Mouse (Mus musculus) thymus, adult 2 months (tissue): ENCODE measurements around the gene Dock8. TPM values are rescaled to one million over a fixed set of nuclear protein-coding genes. Genes with fewer than 3 reads are reported as not detected.

ENCODE experiments used
- DNase-seq: peaks from one replicate; pipeline ENCODE4 v3.0.0; 2021
- H3K27ac ChIP-seq: fragments of 200-500 bp; 2 replicates; pipeline ENCODE4 v1.5.1; 2012; ENCODE audit warnings: low read length, control low read depth; ENCODE audit not compliant: control insufficient read depth, insufficient read depth
- H3K27me3 ChIP-seq: fragments of 200-500 bp; 2 replicates; pipeline ENCODE4 v1.6.1; 2012; ENCODE audit warnings: mild to moderate bottlenecking, low read length, moderate library complexity, mixed read lengths; ENCODE audit not compliant: control insufficient read depth, insufficient read depth
- H3K36me3 ChIP-seq: fragments of 200-500 bp; 2 replicates; pipeline ENCODE4 v1.6.1; 2012; ENCODE audit warnings: mild to moderate bottlenecking, low read length, moderate library complexity; ENCODE audit not compliant: control insufficient read depth, insufficient read depth
- H3K4me1 ChIP-seq: fragments of 200-500 bp; replicated peaks from 2 replicates; pipeline ENCODE4 v1.6.1; 2012; ENCODE audit warnings: low read length; ENCODE audit not compliant: control insufficient read depth, insufficient read depth
- H3K4me3 ChIP-seq: fragments of 200-500 bp; 2 replicates; pipeline ENCODE4 v1.5.1; 2012; ENCODE audit warnings: mild to moderate bottlenecking, low read length, control low read depth, moderate library complexity; ENCODE audit not compliant: control insufficient read depth, insufficient read depth
- CTCF ChIP-seq: fragments of 200-500 bp; IDR thresholded peaks from 2 replicates; pipeline ENCODE4 v1.5.1; 2012; ENCODE audit warnings: mild to moderate bottlenecking, control low read depth, low read length, moderate library complexity, borderline replicate concordance; ENCODE audit not compliant: control insufficient read depth, poor library complexity, insufficient read depth; ENCODE audit errors: extremely low read depth
- POLR2A ChIP-seq: fragments of 200-500 bp; IDR thresholded peaks from 2 replicates; pipeline ENCODE4 v1.6.1; 2012; ENCODE audit warnings: mild to moderate bottlenecking, low read length, control low read depth, moderate library complexity; ENCODE audit not compliant: control insufficient read depth, poor library complexity, insufficient read depth; ENCODE audit errors: extremely low read depth
- WGBS: fragments of 180-500 bp; shearing (Covaris S2); methylation state at CpG from one replicate; pipeline ENCODE4 v1.1.7; 2018; 5-methylcytosine and 5-hydroxymethylcytosine counted together
- polyA plus RNA-seq: library from polyadenylated mRNA; depleted of rRNA; stranded (reverse); fragments of >200 nt; gene quantifications from 2 replicates; pipeline ENCODE4 v1.2.3, GENCODE M21; 2012

Dock8 gene
- polyA plus RNA-seq, 1 experiment = 87.3 TPM

DNA sequence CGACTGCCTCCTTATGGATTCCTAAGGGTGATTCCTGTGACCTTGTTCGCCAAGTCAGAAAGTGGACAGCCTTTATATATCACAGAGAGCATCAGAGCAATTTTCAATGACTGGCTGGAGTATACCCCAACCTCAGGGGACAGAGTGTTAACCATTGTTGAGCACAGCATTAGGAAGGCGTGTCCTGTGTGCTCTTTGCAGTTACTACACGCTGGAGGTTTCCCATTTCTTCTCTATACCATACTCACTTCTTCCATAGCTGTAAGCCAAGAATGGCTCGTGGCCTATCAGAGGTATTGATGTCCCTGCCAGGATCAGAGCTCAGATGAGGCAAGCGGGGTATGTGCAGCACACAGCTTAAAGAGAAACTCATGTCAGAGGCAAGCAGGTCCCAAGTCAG is 181.2 kb downstream of the Dock8 start:
- TF ChIP-seq CTCF (no peak), POLR2A (no peak)
- no peak for DNase-seq
- Histone ChIP-seq H3K27ac (no peak overlapping the region), H3K4me3 (no peak overlapping the region), H3K27me3 (no peaks in the 10 kb centered on the region), H3K36me3 (peaks cover 94% of the 10 kb centered on the region), H3K4me1 (no peaks in the 10 kb centered on the region)
- 94% methylated on average over 6 of the region's 6 CpGs for WGBS

GRCm38 (mm10) chr19:25184076-25184475 is 184.7 kb downstream of the Dock8 start:
- Histone ChIP-seq H3K36me3 (peaks cover 96% of the 10 kb centered on the region), H3K27ac (no peak overlapping the region), H3K4me3 (no peak overlapping the region), H3K27me3 (no peaks in the 10 kb centered on the region), H3K4me1 (no peaks in the 10 kb centered on the region)
- DNase-seq = no peak
- TF ChIP-seq CTCF = no peak
- TF ChIP-seq POLR2A = no peak
- WGBS = 92% methylated on average over 7 of the region's 7 CpGs

- no peak for DNase-seq
- H3K27me3 ChIP-seq = no peaks in the 10 kb centered on the region
- TF ChIP-seq CTCF = no peak
- no peak for TF ChIP-seq POLR2A
- H3K4me1 ChIP-seq = no peaks in the 10 kb centered on the region
- H3K36me3 ChIP-seq = peaks cover 100% of the 10 kb centered on the region
- WGBS = 95% methylated on average over 5 of the region's 5 CpGs
- no peak overlapping the region for H3K27ac ChIP-seq
- H3K4me3 ChIP-seq = no peak overlapping the region
These were observed 187.0 kb downstream of the Dock8 start for GRCm38 (mm10) chr19:25186316-25186715.

DNA sequence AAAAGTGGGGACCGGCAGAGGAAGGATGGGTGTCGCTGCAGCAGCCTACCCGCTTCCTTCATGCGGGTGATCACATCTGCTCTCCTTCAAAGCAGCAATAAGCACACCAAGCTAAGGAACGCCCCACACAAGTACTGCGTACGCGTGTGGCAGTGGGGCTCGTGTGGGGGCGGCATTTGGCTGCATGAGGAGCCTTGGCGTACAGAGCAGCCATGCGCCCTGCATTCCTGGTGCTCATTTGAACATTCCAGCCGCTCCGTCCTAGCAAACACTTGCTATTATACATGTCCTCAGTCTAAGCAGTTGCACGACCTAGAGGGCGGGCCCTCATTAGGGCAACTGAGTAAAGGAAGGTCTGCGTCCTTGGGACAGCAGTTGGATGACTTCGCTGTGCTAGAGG is 188.3 kb downstream of the Dock8 start:
- TF ChIP-seq CTCF (no peak), POLR2A (no peak)
- H3K4me3 ChIP-seq = no peak overlapping the region
- no peak overlapping the region for H3K27ac ChIP-seq
- H3K4me1 ChIP-seq = no peaks in the 10 kb centered on the region
- H3K36me3 ChIP-seq = peaks cover 100% of the 10 kb centered on the region
- WGBS = 93% methylated on average over 18 of the region's 18 CpGs
- H3K27me3 ChIP-seq = no peaks in the 10 kb centered on the region
- no peak for DNase-seq

DNA sequence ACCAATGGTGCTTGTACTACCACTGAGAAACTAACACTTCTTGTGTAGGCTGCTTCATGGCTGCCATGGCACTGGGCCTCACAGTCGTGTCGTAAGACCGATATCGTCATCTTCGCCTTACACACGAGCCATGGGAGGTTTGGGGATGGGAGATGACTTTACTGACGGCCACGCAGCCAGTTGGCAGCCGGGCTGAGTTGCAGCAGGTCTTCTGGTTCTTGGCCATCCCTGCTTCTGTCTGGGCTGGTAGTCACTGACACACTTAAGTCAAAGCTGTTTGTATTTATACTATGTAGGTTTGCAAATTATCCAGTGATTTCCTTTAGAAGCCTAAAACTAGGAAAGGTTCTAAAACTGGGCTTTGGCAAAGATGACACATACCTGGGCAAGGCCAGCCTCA is 194.4 kb downstream of the Dock8 start:
- H3K27me3 ChIP-seq = no peaks in the 10 kb centered on the region
- no peaks in the 10 kb centered on the region for H3K4me1 ChIP-seq
- no peak for DNase-seq
- no peak overlapping the region for H3K27ac ChIP-seq
- TF ChIP-seq POLR2A (no peak), CTCF (no peak)
- 98% methylated on average over 9 of the region's 9 CpGs for WGBS
- peaks cover 93% of the 10 kb centered on the region for H3K36me3 ChIP-seq
- no peak overlapping the region for H3K4me3 ChIP-seq

DNA sequence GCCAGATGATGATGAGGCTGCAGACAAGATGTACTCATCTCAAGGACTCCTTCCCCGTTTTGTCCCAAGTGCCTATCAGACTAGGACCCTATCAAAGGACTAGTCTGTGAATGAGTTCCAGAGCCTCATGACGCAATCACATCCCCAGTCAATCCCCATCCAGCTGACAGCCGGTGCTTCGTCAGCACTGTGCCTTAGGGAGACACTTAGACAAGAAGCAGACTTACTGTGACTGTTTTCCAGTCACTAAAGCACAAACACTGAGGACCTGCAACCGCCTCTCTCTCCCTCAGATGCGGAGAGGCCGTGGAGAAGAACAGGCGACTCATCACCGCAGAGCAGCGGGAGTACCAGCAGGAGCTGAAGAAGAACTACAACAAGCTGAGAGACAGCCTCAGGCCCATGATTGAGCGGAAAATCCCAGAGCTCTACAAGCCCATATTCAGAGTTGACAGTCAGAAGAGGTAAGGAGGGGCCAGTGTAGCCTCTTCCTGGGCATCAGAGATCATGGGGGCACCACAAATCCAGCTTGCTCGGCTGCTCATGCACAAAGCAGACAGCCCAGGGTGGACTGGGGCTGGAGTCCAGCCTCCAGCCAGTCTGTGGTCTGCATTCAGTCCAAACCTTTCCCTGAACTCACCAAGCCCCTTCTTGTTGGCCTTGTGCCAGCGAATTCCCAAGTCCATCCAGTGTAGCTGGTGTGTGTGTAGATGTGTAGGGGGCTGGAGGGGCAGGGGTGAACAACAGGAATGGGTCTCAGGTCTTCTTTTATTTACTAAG is 200.9 kb downstream of the Dock8 start:
- Histone ChIP-seq H3K27ac (no peak overlapping the region), H3K27me3 (no peaks in the 10 kb centered on the region), H3K36me3 (peaks cover 71% of the 10 kb centered on the region), H3K4me3 (no peak overlapping the region), H3K4me1 (no peaks in the 10 kb centered on the region)
- 97% methylated on average over 13 of the region's 13 CpGs for WGBS
- no peak for DNase-seq
- TF ChIP-seq CTCF (no peak), POLR2A (no peak)

DNA sequence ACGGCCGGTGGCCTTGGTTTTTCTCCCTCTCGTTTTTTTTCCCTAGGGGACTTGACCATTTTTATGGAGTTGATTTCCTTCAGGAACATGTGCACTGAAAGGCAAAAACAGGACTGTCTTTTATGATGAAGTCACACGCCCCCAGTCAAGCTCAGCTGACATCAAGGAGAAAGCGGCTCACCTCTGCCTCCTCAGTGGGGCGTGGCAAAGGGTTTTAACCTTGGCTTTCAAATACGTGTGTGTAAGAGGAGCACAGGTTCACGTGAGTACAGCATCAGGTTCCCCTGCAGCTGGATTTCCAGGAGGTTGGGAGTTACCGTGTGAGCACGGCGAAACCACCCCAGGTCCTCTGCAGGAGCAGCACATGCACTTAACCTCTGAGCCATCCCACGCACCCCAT is 203.7 kb downstream of the Dock8 start:
- no peak for TF ChIP-seq POLR2A
- TF ChIP-seq CTCF = no peak
- H3K4me3 ChIP-seq = no peak overlapping the region
- 82% methylated on average over 12 of the region's 12 CpGs for WGBS
- no peak for DNase-seq
- H3K36me3 ChIP-seq = peaks cover 45% of the 10 kb centered on the region
- no peak overlapping the region for H3K27ac ChIP-seq
- no peaks in the 10 kb centered on the region; the same call in 1 of the 2 replicates for H3K27me3 ChIP-seq
- H3K4me1 ChIP-seq = no peaks in the 10 kb centered on the region
